Mouse (Mus musculus) kidney, postnatal 4 days (tissue): ENCODE measurements around the gene Eef2.
"Not testable (repeated sequence)": the region's sequence is repeated elsewhere in the genome, so short reads cannot be mapped to it uniquely, and the experiment has no call there.

ENCODE experiments used
- DNase-seq, 2 experiments: peaks; one replicate each; pipeline ENCODE4 v3.0.0; 2021; ENCODE audit warnings: mixed read lengths in 2 of 2

Eef2 gene

DNA sequence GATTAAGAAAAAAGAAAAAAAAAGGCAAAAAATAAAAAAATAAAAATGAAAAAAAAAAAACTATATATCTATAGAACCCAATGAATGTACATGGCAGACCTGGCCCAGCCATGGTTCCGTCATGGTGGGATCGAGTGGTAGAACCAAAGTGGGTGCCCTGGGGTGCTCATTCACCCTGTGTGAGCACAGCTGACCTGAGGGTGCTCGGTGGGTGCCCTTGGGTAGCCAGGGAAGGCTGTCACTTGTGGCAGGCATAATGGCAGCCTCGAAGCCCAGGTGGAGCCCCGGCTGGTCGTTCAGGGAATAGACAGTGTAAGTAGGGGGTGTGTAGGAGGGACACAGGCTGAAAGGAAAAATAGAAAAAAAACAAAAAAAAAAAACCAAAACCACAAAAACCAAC lies 25.2 kb upstream of the Eef2 start:
- no peak for DNase-seq

DNA sequence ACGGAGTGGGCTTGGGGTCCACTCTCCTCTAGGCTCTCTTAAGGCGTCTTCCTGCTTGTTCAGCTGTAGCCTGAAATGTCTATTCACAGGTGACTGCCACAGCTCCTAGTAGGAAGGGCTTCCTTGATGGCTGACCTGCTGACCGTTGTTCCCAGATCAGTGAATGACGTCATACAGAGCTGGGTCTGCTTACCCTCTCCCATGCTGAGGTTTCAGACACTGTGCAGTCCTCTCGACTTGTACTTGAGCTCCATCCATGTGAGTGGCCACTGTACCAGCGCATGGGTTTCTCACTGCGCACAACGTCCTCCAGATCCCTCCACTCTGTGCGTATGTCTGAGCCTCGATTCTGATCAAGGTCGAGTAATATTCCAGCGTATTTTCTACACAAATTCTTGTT lies 23.8 kb upstream of the Eef2 start:
- no peak for DNase-seq

DNA sequence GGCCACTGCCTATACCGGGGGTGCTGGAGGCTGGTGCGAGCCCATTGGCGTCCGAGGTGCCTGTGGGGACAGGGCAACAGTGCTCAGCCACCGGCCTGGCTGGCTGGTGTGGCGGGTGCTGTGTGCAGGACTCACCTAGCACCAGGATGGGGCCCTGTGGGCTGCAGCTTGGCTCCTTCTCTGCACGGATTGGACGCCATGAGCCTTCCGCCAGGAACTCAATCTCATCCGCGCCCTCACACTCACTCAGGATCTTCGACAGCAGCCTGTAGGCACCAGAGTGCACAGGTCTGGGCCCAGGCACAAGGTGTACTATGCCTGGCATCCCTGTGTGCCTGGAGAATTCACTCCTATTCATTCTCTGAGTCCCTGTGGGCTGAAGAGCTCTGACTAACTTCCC lies 22.1 kb upstream of the Eef2 start:
- no peak for DNase-seq

DNA sequence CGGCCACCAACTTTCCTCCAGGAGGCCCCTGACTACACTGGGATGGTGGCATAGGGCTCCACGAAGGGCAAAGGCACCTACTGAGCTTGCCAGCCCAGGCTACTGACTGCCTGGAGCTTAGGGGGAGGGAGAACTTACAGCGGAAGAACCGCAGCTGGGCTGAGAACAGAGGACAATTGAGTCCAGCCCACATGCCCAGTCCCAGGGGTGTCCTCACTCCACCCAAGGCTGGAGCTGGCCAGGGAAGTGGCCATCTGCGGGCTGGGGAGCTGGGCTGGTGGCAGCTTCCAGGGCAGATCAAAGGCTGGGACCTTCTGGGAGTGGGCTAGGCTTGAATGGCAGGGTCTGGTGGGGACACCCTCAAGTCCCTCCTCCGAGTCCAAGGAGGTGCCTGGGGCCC lies 21.7 kb upstream of the Eef2 start:
- DNase-seq, result no peak

DNA sequence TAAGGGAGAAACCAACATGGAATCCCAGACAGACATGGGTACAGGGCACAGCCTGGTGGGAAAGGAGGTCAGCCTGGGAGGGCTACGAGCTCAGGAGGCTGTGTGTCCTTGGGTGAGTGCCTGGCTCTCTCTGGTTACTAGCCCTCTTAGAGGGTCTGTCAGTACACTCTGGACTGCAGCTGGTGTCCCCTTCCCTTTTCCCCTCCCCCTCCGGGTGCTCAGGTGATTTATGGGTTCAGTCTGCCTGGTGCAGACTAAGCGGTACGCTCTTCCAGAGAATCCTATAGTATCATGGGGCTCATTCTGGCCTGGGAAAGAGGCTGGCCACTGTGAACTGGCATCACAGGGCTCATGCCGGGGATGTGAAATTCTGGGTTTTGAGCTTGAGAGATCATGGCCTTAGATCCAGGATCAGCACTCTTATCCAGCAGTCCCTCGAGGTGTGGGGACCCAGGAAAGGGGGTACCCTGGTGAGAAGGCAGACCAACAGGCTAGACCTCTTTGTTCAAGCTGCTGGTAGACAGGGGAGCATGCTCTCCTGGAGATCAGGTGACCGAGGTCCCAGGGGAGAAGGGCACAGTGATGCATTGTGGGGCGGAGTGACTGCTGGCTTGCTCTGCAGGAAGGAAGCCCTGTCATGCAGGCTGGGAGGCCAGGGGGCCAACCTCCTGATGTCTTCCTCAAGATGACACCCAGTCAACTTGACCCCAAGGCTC lies 14.7 kb upstream of the Eef2 start:
- peak; percentile 56 to 73 for DNase-seq

DNA sequence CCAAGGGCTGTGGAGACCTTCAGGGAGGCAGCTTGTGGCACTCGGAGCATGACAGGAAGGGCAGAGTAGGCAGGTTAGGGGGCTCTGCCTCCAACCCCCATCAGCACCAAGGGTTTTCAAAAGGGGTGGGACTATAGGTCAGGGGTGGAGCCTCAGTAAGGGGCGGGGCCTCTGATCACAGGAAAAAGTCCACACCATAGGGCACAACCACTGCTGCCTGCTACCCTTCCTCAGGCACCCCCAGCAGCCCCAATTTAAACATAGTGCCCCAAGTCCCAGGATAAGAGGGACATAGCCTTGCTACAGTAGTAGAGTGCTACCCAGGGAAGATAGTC lies 14.1 kb upstream of the Eef2 start:
- peak in 1 of 2 experiments; percentile 40 for DNase-seq

DNA sequence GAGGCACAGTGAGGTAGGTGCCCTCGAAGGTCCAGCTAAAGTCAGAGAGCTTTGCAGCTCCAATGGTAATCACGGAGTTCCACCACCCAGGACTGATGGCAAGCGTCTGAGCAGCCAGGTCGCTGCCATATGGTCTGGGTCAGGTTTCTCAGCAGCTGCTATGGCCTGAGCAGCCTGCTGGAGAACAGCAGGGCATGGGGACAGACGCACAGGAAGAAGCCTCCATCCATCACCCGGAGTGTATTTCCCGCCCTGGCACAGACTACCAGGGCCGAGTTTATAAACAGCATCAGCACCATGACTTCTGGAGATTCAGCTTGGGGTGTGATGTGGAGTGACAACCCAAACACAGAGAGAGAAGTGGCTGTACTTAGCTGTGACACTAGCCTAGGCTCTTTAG lies 11.3 kb upstream of the Eef2 start:
- no peak for DNase-seq

DNA sequence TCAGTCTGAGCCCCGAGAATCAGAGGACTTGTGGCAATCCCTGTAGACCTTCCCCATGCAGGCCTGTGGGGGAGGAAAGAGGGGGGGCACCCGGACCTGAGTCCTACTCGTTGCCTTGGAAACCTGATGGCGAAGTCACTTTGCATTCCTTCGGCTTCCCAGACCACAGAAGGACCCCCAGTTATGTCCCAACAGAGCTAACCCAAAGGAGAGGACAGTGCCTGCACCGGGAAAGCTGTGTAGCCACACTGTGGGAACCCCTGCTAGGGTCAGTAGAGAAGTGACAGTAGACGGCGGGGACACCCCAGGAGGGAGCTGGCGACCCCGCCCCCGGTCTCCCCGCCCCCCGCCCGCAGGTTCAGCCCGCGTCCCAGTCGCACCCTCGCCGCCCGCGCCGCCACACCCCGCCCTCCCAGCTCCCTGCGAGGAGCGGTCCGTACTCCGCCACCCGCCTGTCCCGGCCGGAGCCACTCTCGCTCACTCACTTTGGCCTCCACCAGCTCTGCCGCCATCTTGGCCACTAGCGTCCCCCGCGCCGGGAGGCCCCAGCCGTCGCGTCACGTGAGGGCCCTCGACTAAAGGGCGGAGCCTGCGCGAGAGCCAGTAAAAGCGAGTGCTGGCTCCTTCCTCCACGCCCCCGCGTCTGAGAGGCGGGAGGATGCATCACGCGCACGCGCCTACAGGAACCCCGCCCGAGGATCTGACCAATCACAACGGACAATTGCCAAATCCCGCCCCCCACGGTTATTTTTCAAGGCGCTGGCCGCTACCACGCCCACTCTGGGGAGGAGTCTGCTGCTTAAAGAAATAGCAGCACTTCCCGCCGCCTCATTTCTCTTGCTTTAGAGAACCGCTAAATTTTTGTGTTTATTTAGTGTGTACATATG lies 9.0 kb upstream of the Eef2 start, which contains the start of gene Pias4:
Pias4 (minus strand) TSS at position 724 of the 887 bp plus-strand sequence.
- peak; percentile 100 for DNase-seq

DNA sequence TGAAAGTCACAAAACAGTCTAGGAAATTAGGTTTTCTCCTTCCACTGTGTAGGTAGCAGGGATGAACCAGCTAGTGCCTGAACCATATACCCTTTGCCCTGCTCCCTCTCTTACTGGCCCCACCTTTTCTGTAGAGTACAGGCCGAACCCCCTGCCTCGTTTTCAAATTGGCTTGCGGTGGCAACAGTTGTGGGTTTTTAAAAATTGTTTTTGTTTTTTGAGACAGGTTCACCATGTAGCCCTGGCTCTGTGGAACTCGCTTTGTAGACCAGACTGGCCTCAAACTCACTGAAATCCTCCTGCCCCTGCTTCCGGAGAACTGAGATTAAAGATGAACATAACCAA lies 8.4 kb upstream of the Eef2 start:
- DNase-seq, result peak in 1 of 2 experiments; percentile 61

DNA sequence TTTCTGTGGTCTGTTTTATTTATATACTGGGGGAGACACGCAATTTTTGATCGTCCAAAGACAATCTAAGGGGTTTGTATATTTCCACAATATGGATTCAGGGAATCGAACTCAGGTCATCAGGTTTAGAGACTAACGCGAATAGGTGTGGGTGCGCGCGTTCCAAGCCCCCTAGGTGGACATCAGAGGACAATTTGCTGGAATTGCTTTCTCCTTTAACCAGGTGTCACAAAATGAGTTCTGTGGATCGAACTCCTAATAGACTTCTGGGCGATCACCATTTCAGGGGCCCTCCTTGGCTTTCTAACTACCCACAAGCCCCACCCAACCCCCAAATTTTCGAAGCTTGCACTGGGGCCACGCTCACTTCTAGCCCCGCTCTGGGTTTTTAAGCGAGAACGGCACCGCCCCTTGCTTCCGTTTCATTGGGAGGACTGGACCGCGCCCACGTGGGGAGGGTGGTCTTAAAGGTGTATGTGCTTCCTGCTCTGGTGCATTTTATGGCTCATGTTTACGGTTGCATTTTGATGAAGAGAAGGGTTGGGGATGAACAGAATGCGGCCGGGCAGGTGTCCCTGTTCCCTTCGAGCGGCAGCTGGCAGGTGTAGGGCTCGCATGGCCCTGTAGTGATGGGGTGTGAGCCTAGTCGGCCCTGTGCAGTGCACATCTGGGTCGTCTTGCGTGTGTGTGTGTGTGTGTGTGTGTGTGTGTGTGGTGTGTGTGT lies 7.7 kb upstream of the Eef2 start:
- peak; percentile 89 to 94 for DNase-seq

DNA sequence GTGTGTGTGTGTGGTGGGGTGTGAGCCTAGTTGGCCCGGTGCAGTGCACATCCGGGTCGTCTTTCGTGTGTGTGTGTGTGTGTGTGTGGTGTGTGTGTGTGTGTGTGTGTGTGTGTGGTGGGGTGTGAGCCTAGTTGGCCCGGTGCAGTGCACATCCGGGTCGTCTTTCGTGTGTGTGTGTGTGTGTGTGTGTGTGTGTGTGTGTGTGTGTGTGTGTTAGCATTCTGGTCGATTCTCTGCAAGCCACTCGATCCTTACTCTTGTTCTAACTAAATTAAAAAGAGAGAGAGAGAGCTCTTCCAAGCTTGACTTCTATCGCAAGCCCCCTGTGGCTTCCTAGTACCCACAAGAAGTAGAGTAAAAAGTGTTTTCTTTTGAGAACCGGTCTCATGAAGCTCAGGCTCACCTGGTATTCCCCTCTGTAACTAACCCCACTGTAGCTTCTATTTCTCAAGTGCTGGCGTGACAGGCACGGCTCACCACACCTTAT lies 7.0 kb upstream of the Eef2 start:
- DNase-seq, result peak; percentile 52 to 67

DNA sequence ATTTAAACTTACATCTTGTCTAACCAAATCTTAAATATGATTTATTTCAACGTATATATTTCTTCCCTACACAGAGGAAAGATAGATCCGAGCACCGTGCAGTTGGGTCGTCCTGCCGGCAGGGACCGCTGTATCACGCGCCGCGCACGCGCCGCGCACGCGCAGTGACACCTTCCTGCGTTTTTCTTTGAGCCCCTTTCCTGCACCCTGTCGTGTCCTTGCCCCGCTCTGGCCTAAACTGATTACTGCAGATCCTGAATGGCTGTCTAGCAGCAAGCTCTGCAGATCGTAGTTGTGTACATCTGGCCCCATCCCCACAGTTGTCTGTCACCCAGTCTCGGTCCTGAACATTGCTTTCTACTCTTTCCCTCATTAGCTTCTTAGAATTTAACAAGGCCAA lies 3.3 kb upstream of the Eef2 start:
- DNase-seq, result peak; percentile 87 to 90

DNA sequence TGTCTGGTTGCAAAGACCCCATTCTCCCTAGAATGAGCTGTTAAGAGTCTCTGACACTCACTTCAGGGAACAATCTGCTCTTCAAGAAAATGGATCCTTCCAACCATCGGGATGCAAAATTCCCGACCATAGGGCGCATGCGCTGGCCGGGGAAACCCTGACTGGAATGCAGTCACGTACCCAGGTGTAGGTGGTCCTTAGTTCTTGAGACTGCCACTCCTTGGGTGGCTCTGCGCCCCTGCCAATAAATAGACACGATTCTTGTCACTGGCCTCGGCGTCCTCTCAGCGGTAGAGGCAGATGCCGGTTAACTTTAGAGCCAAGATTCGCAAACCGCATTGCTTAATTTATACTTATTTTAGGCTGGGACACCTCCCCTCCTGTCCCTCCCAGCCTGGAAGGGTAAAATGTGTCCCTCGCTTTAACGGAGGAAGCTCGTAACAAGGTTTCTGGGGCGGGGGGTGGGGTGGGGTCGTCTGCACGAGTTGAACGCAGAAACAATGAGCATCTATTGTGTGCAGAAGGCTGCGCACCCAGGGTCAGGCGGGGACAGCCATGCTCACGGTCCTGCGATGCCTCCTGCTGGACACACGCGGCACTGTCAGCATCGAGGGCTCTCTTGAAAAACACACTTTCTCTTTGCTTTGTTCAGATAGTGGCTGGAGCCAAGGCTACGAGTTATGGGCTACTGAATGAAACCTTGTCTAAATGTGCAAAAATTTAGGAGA lies 1.6 kb upstream of the Eef2 start:
- peak; percentile 93 to 94 for DNase-seq

DNA sequence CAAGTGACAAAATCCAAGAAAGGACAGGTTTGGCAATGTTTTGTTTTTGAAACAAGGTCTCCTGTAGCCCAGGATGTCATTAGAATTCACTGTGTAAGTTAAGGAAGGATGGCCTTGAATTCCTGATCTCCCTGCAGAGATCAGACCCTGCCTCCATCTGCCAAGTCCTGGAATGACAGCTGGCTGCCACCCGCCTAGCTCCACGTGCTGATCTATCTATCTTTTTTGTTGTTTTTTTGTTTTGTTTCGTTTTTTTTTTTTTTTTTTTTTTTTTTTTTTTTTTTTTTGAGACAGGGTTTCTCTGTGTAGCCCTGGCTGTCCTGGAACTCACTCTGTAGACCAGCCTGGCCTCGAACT lies 1.1 kb upstream of the Eef2 start:
- peak in 1 of 2 experiments; percentile 33 for DNase-seq

DNA sequence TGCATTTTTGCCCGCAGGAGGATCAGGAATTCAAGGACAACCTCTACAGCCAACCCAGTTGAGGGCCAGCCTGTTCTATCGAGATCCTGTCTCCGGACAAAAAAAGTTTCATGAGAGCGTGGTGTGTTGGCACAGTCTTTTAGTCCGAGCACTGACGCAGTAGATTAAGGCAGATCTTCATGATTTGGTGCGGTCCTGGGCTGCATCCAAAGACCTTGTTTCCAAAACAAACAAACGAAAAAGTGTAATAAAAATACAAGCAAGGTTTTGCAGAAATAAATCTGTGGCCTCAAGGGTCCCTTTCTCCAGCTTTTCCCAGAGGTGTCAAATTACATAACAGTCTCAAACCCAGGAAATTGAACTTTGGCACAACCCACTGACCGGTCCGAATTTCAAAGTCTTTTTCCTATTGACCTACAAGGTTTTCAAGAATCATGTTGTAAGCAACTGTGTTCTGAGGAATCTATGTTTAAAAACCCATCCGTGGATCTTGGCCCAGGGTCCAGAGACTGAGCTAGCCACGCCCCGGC lies 430 bp upstream of the Eef2 start:
- DNase-seq, result peak; percentile 66 to 78

DNA sequence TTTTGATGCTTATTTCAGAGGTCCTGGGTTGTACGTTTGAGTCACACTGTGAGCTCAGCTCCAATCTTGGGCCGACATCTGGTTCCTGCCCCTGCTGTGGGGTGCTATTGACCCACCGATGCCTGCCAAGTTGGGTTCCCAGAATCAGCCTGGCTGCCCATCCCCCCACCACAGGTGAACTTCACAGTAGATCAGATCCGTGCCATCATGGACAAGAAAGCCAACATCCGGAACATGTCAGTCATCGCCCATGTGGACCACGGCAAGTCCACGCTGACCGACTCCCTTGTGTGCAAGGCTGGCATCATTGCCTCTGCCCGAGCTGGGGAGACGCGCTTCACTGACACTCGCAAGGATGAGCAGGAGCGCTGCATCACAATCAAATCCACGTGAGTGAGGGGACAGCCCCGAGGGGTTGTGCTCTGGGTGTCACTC lies 1.1 kb downstream of the Eef2 start:
- DNase-seq, result peak; percentile 48 to 60

DNA sequence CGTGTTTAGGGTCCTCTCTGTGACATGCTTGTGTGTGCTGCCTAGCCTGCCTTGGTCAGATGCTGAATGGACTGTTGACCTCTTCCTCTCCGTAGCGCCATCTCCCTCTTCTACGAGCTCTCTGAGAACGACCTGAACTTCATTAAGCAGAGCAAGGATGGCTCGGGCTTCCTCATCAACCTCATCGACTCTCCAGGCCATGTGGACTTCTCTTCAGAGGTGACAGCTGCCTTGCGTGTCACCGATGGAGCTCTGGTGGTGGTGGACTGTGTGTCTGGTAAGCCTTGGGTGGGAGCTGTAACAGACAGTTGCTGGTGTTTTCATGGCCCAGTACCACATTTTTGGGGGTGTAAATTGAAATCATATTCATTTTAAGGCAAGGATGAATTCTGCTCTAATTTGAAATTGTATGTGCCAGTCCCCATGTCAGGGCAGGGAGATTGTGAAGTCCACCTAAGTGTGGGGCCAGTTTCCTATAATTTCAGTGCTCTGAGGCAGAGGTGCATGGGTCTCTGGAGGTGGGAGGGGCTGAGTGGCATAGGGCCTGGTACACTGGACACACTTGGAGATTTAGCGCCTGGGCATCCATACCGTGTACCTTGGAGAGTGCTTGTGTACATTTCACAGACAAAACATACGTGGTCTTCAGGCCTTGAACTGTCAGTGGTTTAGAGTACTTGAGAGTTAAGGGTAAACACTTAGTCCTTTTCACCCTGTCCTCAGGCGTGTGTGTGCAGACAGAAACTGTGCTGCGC lies 1.7 kb downstream of the Eef2 start:
- DNase-seq, result no peak

DNA sequence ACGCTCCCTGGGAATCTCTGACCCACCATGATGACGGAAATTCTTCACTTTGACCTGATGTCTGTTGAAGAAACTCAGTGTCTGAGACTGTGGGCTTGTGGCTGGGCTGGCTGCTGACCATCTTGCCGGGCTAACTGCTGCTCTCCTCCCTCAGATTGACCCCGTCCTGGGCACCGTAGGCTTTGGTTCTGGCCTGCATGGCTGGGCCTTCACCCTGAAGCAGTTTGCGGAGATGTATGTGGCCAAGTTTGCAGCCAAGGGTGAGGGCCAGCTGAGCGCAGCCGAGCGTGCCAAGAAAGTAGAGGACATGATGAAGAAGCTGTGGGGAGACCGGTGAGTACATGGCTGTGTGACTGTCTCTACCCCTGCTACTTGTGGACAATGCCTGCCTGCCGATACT lies 2.5 kb downstream of the Eef2 start:
- no peak for DNase-seq

DNA sequence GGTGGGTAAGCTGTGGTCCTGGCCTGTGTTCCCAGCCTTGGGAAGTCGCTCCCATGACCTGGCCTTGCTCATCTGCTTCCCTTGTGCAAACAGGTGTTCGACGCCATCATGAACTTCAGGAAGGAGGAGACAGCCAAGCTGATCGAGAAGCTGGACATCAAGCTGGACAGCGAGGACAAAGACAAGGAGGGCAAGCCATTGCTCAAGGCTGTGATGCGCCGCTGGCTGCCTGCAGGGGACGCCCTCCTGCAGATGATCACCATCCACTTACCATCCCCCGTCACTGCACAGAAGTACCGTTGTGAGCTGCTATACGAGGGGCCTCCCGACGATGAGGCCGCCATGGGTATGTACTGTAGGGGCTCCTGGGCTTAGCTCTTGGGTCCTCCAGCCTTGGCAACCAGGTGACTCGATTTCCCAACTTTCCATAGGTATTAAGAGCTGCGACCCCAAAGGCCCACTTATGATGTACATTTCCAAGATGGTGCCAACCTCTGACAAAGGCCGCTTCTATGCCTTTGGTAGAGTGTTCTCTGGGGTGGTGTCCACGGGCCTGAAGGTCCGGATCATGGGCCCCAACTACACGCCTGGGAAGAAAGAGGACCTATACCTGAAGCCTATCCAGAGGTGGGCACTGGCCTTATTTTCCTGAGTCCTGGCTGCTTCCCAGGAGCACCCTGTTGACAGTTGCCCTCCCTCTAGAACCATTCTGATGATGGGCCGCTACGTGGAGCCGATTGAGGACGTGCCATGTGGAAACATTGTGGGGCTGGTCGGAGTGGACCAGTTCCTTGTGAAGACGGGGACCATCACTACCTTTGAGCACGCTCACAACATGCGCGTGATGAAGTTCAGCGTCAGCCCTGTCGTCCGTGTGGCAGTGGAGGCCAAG lies 3.3 kb downstream of the Eef2 start:
- no peak for DNase-seq

DNA sequence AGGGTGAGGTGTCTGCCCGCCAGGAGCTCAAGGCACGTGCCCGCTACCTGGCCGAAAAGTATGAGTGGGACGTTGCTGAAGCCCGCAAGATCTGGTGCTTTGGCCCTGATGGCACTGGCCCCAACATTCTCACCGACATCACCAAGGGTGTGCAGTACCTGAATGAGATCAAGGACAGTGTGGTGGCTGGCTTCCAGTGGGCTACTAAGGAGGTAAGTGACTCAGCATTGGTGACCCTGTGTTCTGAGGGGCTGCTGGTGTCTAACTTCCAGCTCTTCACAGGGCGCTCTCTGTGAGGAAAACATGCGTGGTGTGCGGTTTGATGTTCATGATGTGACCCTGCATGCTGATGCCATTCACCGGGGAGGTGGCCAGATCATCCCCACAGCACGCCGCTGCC lies 4.5 kb downstream of the Eef2 start:
- DNase-seq, result no peak

DNA sequence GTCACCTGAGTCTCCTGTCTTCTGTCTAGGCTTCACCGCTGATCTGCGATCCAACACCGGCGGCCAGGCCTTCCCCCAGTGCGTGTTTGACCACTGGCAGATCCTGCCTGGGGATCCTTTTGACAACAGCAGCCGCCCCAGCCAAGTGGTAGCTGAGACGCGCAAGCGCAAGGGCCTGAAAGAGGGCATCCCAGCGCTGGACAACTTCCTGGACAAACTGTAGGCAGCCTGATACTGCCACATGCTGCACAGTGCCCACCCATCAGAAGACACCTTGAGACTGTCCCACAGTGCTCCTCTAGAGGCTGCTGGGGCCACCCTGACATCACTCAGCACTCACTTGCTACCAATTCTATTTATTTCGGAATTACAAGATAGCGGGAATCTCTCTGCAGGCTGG lies 5.4 kb downstream of the Eef2 start:
- DNase-seq, result not testable (repeated sequence)
